Mouse (Mus musculus) lung, postnatal 0 days (tissue): ENCODE results near the gene Igbp1.

Experiments used
- CTCF ChIP-seq: IDR thresholded peaks from 2 replicates; pipeline ENCODE4 v1.5.1; 2016; ENCODE audit warnings: antibody characterized with exemption, mild to moderate bottlenecking
- EP300 ChIP-seq: IDR thresholded peaks from 2 replicates; pipeline ENCODE4 v1.6.1; 2016; ENCODE audit warnings: antibody characterized with exemption, mild to moderate bottlenecking, control low read depth

DNA sequence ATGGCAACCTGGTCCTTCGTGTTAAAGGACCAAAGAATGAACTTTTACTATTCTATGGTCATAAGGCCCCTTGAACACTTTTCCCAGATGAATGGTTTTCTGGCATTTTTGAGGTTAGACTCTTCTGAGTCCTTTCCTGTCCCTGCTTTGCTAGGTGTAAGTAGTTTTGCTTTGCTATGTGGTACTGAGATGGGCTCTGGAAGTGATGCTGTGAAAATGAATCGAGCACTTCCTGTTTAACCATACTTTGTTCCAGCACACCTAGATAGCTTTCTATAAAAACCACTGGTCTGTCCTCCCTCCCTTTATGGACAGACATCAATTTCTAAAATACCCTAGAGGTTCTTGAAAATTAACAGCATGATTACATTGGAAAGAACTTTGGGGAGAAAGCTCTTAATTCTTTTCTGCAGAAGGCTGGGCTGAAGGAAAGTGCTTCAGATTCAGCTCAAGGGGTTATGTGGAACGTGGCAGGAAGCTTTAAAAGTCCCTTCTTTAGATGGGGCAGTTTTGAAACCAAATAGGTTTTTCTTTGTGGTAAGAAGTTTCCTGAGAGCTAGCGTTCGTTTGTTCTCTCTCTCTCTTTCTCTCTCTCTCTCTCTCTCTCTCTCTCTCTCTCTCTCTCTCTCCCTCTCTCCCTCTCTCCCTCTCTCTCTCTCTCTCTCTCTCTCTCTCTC, 10.2 kb downstream of the Igbp1 start:
- TF ChIP-seq CTCF = no peak
- TF ChIP-seq EP300 = no peak
